Mouse (Mus musculus): ENCODE results near the gene Lingo3.

- TF ChIP-seq CTCF (IDR thresholded peaks at IDR 0.05; ENCODE audit: extremely low read depth, insufficient read length, insufficient replicate concordance, low read depth, low read length), result no peak
- no peak for TF ChIP-seq POLR2A (IDR thresholded peaks at IDR 0.05; ENCODE audit: low read depth, low read length)
These were observed 14.0 kb upstream of the Lingo3 start for GRCm38 (mm10) chr10:80857848-80858247.

Measured in small intestine, adult 2 months (tissue).